Comparison of ENCODE assay signal across 9 mouse cellular contexts in genomic region chr2:130578148-130578547, GRCm38 (mm10). TPM values are rescaled to one million over a fixed set of nuclear protein-coding genes. Genes with fewer than 3 reads are reported as not detected.
DNase-seq lines count a peak whose midpoint lies in the region; ATAC-seq lines count a peak whose summit lies in the region.
"Had no signal": no experiment of that assay in that cellular context is flagged by ENCODE, and none has a peak within 500 bp of the region (broad histone marks: within the 10 kb centered on the region; RNA-seq: fewer than 3 reads in every experiment).

No protein-coding gene starts in this region.

- no peaks in the 10 kb centered on the region for H3K9me3 ChIP-seq in forebrain, embryonic 10.5 days
- H3K9me3 ChIP-seq in forebrain, embryonic 12.5 days = no peaks in the 10 kb centered on the region

- H3K4me3 ChIP-seq in forebrain, embryonic 10.5 days = no peak overlapping the region
- H3K4me3 ChIP-seq in forebrain, embryonic 12.5 days (replicated peaks) = no peak overlapping the region

- DNase-seq in forebrain, embryonic 10.5 days (ENCODE audit: extremely low spot score, low spot score) = peak; percentile 63
- peak; percentile 43 for DNase-seq in urinary bladder, adult 2 months (ENCODE audit: low spot score)
- DNase-seq in urinary bladder, postnatal 4 days (ENCODE audit: low spot score in 2 of 2) = no peak
- peak; percentile 74 for DNase-seq in embryo, embryonic 10.5 days (ENCODE audit: low spot score)
- peak; percentile 73 to 75 for DNase-seq in kidney, postnatal 4 days
- peak; percentile 42 to 69 for DNase-seq in lung, postnatal 4 days
- DNase-seq in spleen, postnatal 14 days (ENCODE audit: low spot score in 2 of 2) = peak; percentile 29 to 51

- no peak for ATAC-seq in forebrain, embryonic 12.5 days (ENCODE audit: low FRiP score)
- ATAC-seq: Patski had no signal

- H3K27me3 ChIP-seq in forebrain, embryonic 10.5 days (ENCODE audit: poor library complexity, severe bottlenecking) = peaks cover 100% of the 10 kb centered on the region
- peaks cover 93% of the 10 kb centered on the region for H3K27me3 ChIP-seq in forebrain, embryonic 12.5 days
- H3K27me3 ChIP-seq: Patski had no signal

- WGBS in forebrain, embryonic 10.5 days = 8% methylated on average over 11 of the region's 11 CpGs
- 4% methylated on average over 11 of the region's 11 CpGs for WGBS in forebrain, embryonic 12.5 days

- H3K36me3 ChIP-seq in forebrain, embryonic 10.5 days (replicated peaks) = no peaks in the 10 kb centered on the region
- no peaks in the 10 kb centered on the region for H3K36me3 ChIP-seq in forebrain, embryonic 12.5 days (replicated peaks)

- H3K4me2 ChIP-seq in forebrain, embryonic 12.5 days = no peak overlapping the region

- no peak overlapping the region for H3K9ac ChIP-seq in forebrain, embryonic 12.5 days

- H3K27ac ChIP-seq in forebrain, embryonic 10.5 days = no peak overlapping the region
- no peak overlapping the region for H3K27ac ChIP-seq in forebrain, embryonic 12.5 days

- H3K4me1 ChIP-seq in forebrain, embryonic 10.5 days = peaks cover 40% of the 10 kb centered on the region
- peaks cover 29% of the 10 kb centered on the region for H3K4me1 ChIP-seq in forebrain, embryonic 12.5 days

RNA-seq across cellular contexts. Expression of gene Oxt, which starts 2.2 kb away (rescaled TPM):
- 0.64 TPM in 1 of 2 replicates, not detected in the other for polyA plus RNA-seq in forebrain, embryonic 10.5 days (2016; fragmentation: Nextera tagmentation; extraction: Ambion mirVana)
- not detected in 2 replicates for polyA plus RNA-seq in forebrain, embryonic 12.5 days (2016; fragmentation: Nextera tagmentation; extraction: Ambion mirVana)
- polyA plus RNA-seq in urinary bladder, adult 2 months (2012; rRNA removed) = not detected in 2 replicates
- polyA plus RNA-seq: Patski had no signal

RNA-seq across cellular contexts. Expression of gene Avp, which starts 4.2 kb away (rescaled TPM):
- not detected in 2 replicates for polyA plus RNA-seq in forebrain, embryonic 10.5 days (2016; fragmentation: Nextera tagmentation; extraction: Ambion mirVana)
- not detected in 2 replicates for polyA plus RNA-seq in forebrain, embryonic 12.5 days (2016; fragmentation: Nextera tagmentation; extraction: Ambion mirVana)
- polyA plus RNA-seq in urinary bladder, adult 2 months (2012; rRNA removed) = not detected in 2 replicates
- polyA plus RNA-seq: Patski had no signal

RNA-seq across cellular contexts. Expression of gene Mrps26, which starts 14.6 kb away (rescaled TPM):
- 88.5 and 92.8 TPM in 2 replicates for polyA plus RNA-seq in forebrain, embryonic 10.5 days (2016; fragmentation: Nextera tagmentation; extraction: Ambion mirVana)
- polyA plus RNA-seq in forebrain, embryonic 12.5 days (2016; fragmentation: Nextera tagmentation; extraction: Ambion mirVana) = 67.0 and 70.9 TPM in 2 replicates
- polyA plus RNA-seq in urinary bladder, adult 2 months (2012; rRNA removed) = 49.7 and 56.9 TPM in 2 replicates

RNA-seq across cellular contexts. Expression of gene Fastkd5, which starts 51.7 kb away (rescaled TPM):
- 21.4 and 22.7 TPM in 2 replicates for polyA plus RNA-seq in forebrain, embryonic 10.5 days (2016; fragmentation: Nextera tagmentation; extraction: Ambion mirVana)
- 16.8 and 19.3 TPM in 2 replicates for polyA plus RNA-seq in forebrain, embryonic 12.5 days (2016; fragmentation: Nextera tagmentation; extraction: Ambion mirVana)
- polyA plus RNA-seq in urinary bladder, adult 2 months (2012; rRNA removed) = 4.4 and 4.9 TPM in 2 replicates

RNA-seq across cellular contexts. Expression of gene Ubox5, which starts 51.7 kb away (rescaled TPM):
- 21.9 and 22.0 TPM in 2 replicates for polyA plus RNA-seq in forebrain, embryonic 10.5 days (2016; fragmentation: Nextera tagmentation; extraction: Ambion mirVana)
- polyA plus RNA-seq in forebrain, embryonic 12.5 days (2016; fragmentation: Nextera tagmentation; extraction: Ambion mirVana) = 13.1 and 16.9 TPM in 2 replicates
- polyA plus RNA-seq in urinary bladder, adult 2 months (2012; rRNA removed) = 5.8 and 6.9 TPM in 2 replicates

Comparison
In these comparisons a context has a peak if more than half of its experiments do, and no peak if none do; other contexts are left out.
1. DNase-seq: peak in forebrain, embryonic 10.5 days (single experiment), urinary bladder, adult 2 months (single experiment), embryo, embryonic 10.5 days (single experiment), kidney, postnatal 4 days (2 of 2), lung, postnatal 4 days (2 of 2) and spleen, postnatal 14 days (2 of 2); none in urinary bladder, postnatal 4 days (0 of 2).